Mouse (Mus musculus): ENCODE data around the gene Fam198a. TPM values are rescaled to one million over a fixed set of nuclear protein-coding genes. Genes with fewer than 3 reads are reported as not detected.
A peak's percentile ranks its signal among the peaks of the same experiment; 100 is the strongest.
"Not testable (repeated sequence)": the region's sequence is repeated elsewhere in the genome, so short reads cannot be mapped to it uniquely, and the experiment has no call there.

Gene Fam198a
- total RNA-seq, 4 experiments from 2014 or later, result 0.31 to 0.79 (median 0.59) TPM

DNA sequence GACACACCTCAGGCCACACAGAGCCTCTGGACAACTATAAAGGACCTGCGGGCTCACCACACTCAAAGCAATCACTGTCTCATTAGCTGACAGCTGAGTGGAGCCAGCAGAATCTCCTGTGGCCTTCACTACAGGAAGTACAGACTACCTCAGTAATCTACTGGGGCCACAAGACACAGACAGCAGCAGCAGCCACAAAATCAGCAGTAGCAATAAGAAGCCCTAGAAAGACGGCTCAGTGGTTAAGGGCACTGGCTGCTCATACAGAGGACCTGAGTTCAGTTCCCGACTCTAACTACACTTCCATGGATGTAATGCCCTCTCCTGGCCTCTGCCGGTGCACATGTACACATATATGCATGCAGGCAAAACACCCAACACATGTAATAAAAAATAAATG lies 69.5 kb downstream of the Fam198a start:
- no peak for DNase-seq (ENCODE audit: low spot score)

- not testable (repeated sequence) for DNase-seq (ENCODE audit: low spot score)
These were observed 70.4 kb downstream of the Fam198a start for GRCm38 (mm10) chr9:122021171-122021570.

- DNase-seq (ENCODE audit: low spot score), result no peak
These were observed 70.8 kb downstream of the Fam198a start for GRCm38 (mm10) chr9:122021581-122021980.

DNA sequence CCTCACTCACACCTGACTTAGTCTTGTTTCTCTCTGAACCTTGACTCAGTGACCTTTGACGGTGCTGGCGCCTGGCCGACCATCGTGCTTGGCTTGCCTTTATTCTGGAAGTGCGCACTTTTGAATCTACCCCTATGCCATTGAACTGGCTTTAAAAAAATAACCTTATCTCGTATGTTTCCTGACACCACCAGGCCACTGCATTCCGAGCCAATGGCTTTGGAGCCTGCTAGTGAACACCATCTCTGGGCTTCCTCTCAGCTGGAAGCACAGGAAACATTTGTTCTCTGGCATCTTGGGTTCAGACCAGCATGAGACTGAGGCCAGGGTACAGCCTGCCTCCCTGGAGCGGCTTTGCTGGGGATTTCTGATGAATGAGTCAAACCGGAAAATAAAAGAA lies 72.0 kb downstream of the Fam198a start:
- DNase-seq (ENCODE audit: low spot score), result peak; percentile 95

DNA sequence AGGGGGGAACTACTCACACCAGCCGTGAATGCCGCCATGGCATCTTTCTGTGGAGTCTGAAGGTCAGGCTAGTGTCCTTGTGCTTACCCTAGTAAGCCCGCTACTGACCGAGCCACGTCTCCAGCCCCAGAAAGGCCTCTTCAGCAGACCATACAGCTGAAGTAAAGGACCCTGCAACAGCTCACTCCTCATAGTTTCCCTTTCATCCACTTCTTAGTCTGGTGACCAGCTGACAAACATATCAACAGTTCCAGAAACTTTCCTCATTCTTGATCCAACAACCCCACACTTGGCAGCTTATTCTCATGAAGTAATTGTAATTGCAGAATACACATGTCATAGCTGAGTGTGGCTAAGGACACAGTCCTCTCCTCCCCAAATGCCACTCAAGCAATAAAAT lies 73.1 kb downstream of the Fam198a start:
- peak; percentile 79 for DNase-seq (ENCODE audit: low spot score)

GRCm38 (mm10) chr9:122024419-122024818 lies 73.6 kb downstream of the Fam198a start:
- no peak for DNase-seq (ENCODE audit: low spot score)

DNA sequence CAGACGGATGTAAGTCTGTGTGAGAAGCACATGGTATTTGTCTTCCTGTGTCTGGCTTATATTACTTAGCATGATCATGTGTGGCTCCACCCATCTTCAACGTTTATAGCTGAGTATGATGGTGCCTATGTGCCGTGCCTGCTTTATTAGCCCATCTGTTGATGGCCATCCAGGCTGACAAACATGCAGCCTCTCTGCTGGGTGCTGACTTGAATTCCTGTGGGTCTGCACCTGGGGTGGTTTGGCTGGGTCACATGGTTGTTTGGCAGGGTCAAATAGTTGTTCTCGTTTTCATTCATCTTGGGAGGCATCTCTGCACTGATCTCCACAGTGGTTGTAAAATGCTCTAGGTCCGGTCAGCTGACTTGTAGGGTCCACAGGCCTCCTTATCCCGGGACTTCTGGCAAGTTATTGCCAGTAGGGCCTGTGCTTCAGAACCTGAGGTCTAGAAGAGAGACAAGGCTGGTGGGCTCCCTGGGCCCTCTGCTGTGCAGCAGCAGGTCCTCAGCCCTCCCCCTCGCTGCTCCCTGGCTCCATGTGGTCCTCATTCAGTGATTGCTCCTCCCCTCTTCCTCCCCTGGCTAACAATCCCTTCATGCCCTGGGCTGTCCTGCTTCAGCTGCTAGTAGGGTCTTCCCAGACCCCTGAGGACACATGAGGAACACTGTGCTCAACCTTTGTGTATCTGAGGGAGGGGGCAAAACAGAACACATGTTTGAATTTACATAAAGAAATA lies 75.2 kb downstream of the Fam198a start:
- DNase-seq (ENCODE audit: low spot score), result no peak

DNA sequence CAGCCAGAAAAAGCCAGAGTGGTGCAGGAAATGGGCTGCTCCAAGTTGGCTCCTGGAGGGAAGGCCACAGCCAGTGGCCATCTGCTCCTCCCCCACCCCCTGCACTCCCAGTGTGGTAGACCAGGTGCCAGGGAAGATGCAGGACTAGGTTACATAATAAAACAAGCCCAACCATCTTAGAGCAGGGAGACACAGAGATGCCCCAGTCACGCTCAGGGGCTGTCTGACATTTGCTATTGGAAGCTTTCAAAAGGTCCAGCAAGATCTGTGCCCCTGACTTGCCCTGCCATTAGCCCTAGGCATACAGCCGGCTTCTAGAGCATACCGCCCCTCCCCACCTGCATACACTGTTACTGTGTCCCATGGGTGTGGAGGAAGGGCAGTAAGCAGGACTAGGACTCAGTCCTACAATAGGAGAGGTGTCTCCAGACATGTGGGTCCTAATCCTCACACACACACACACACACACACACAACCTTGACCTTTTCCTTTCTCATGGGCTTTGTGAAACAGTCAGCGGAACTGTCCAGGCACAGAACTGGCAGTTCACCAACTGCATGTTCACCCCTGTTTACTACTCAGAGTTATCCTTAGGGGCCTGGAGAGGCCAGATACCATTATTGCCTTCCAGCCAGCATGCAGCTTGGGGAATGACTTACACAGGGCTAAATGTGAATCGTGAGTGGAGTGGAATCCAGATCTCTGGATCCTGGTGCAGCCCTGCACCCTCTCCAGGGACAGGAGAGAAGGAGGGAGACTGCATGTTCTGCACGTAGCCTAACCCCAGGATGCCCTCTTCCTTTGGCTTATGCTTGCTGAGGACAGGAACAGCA lies 76.5 kb downstream of the Fam198a start:
- peak; percentile 91 for DNase-seq (ENCODE audit: low spot score)

GRCm38 (mm10) chr9:122027914-122028745 lies 77.3 kb downstream of the Fam198a start:
- DNase-seq (ENCODE audit: low spot score), result peak; percentile 95

DNA sequence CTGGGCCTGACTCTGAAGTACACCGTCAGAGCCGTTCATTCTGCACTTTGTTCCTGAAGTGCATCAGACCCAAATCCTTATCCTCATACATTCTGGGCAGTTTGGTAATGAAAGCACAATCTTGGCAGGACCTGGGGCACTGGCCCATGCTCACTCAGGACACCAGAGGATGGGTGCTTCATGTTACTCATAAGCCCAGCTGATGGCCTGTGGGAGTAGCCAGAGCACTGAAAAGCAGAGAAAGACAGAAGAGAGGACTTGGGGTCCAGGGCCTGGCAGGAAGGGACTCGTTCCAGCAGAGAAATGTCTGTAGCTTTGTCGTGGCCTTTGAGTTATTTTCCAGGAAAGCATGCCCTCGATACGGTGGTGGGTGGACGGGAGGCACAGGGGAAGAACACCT lies 79.0 kb downstream of the Fam198a start:
- DNase-seq (ENCODE audit: low spot score), result no peak

Other genes with a start within 250 kb of the Fam198a start
- 1 to 10 TPM; 4.7 to 8.4 (median 7.1) TPM for gene Sec22c, start 245.5 kb upstream of the Fam198a start, total RNA-seq (2022)
- gene Ss18l2, start 240.7 kb upstream of the Fam198a start, total RNA-seq (2022), result 100 to 1,000 TPM; 138 to 143 (median 139) TPM
- gene Nktr, start 231.8 kb upstream of the Fam198a start, total RNA-seq (2022), result 10 to 100 TPM; 24.5 to 39.2 (median 29.8) TPM
- gene Zfp651, start 191.7 kb upstream of the Fam198a start, total RNA-seq (2022), result 100 to 1,000 TPM; 120 to 131 (median 129) TPM
- 10 to 100 TPM; 17.9 to 23.6 (median 20.0) TPM for gene Klhl40, start 173.4 kb upstream of the Fam198a start, total RNA-seq (2022)
- gene Hhatl, start 158.5 kb upstream of the Fam198a start, total RNA-seq (2022), result 100 to 1,000 TPM; 100 to 119 (median 118) TPM
- gene Ccdc13, start 111.5 kb upstream of the Fam198a start, total RNA-seq (2022), result under 1 TPM in 2 of 4 experiments, not detected in 2; 0.12 to 0.27 TPM
- 100 to 1,000 TPM; 186 to 221 (median 198) TPM for gene Higd1a, start 92.6 kb upstream of the Fam198a start, total RNA-seq (2022)
- 1 to 10 TPM in 3 of 4 experiments, under 1 TPM in 1; 0.87 to 2.2 (median 1.3) TPM for gene Ackr2, start 52.6 kb upstream of the Fam198a start, total RNA-seq (2022)
- not detected for gene Cyp8b1, start 34.7 kb upstream of the Fam198a start, total RNA-seq (2022)
- gene Pomgnt2, start 46.1 kb downstream of the Fam198a start, total RNA-seq (2022), result 10 to 100 TPM; 15.6 to 18.2 (median 16.7) TPM
- 100 to 1,000 TPM; 111 to 152 (median 125) TPM for gene Snrk, start 166.3 kb downstream of the Fam198a start, total RNA-seq (2022)